Mouse (Mus musculus) erythroblast, embryonic 14.5 days (primary cell): ENCODE results near the gene Inpp4b.

Source experiments
- GATA1 ChIP-seq: IDR thresholded peaks from 2 replicates; pipeline ENCODE4 v1.6.1; 2012; ENCODE audit warnings: low read length, inconsistent platforms, mixed read lengths
- TAL1 ChIP-seq: IDR thresholded peaks from 3 replicates; pipeline ENCODE4 v1.6.1; 2012; ENCODE audit warnings: low read length, inconsistent platforms, mixed read lengths

GRCm38 (mm10) chr8:82005466-82005865 lies 663.1 kb downstream of the Inpp4b start:
- TF ChIP-seq GATA1 (no peak), TAL1 (no peak)
